Mouse (Mus musculus): ENCODE measurements around the gene 1810013L24Rik. TPM values are rescaled to one million over a fixed set of nuclear protein-coding genes. Genes with fewer than 3 reads are reported as not detected.
"Not testable (repeated sequence)": the region's sequence is repeated elsewhere in the genome, so short reads cannot be mapped to it uniquely, and the experiment has no call there.

The 1810013L24Rik gene
- polyA plus RNA-seq, 1 experiment from 2014 or later, result 27.4 TPM

DNA sequence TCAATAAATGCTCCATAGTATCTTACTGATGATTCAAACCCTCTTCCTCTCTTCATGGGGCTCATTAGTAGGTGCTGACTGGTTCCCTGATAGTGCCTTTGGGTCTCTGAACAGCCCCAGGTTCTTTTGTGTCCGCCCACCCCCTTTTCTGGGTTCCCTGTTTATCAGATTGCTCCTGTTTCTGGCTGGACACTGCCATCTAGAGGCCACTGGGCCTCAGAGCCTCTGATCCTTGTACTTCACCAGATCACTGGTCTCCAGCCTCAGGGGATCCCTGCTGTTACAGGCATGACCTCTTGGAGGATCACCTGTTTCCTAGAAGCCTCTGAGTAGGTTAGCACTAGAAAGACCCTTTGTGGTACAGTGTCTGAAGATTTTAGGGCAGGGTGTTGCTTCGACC lies 39.8 kb downstream of the 1810013L24Rik start:
- no peaks in the 10 kb centered on the region for H3K4me1 ChIP-seq

GRCm38 (mm10) chr16:8871376-8871775 lies 41.5 kb downstream of the 1810013L24Rik start:
- Histone ChIP-seq H3K4me2 (no peak overlapping the region), H3K36me3 (ENCODE audit: poor library complexity, severe bottlenecking) (no peaks in the 10 kb centered on the region), H3K27me3 (no peaks in the 10 kb centered on the region), H3K27ac (no peak overlapping the region), H3K9me3 (replicated peaks) (no peaks in the 10 kb centered on the region), H3K4me3 (no peak overlapping the region), H3K4me1 (no peaks in the 10 kb centered on the region), H3K9ac (no peak overlapping the region)
- whole genome bisulfite sequencing, result 93% methylated on average over 6 of the region's 6 CpGs
- no peak for ATAC-seq

More for the DNA sequence above, 39.8 kb downstream of the 1810013L24Rik start:
- no peaks in the 10 kb centered on the region for H3K27me3 ChIP-seq
- no peaks in the 10 kb centered on the region for H3K9me3 ChIP-seq (replicated peaks)
- H3K9ac ChIP-seq, result no peak overlapping the region
- H3K36me3 ChIP-seq (ENCODE audit: poor library complexity, severe bottlenecking), result peaks cover 3% of the 10 kb centered on the region; the same call in 1 of the 2 replicates
- no peak overlapping the region for H3K4me3 ChIP-seq
- no peak overlapping the region for H3K27ac ChIP-seq
- 31% methylated on average over 2 of the region's 2 CpGs for whole genome bisulfite sequencing
- no peak overlapping the region for H3K4me2 ChIP-seq
- ATAC-seq, result peak; percentile 63; the same call in 1 of the 2 replicates

GRCm38 (mm10) chr16:8872019-8872418 lies 42.1 kb downstream of the 1810013L24Rik start:
- H3K4me1 ChIP-seq, result no peaks in the 10 kb centered on the region
- H3K36me3 ChIP-seq (ENCODE audit: poor library complexity, severe bottlenecking), result no peaks in the 10 kb centered on the region
- no peak overlapping the region for H3K4me2 ChIP-seq
- 68% methylated on average over 5 of the region's 5 CpGs for WGBS
- no peak; the same call in 1 of the 2 replicates for ATAC-seq
- no peak overlapping the region for H3K9ac ChIP-seq
- no peaks in the 10 kb centered on the region for H3K27me3 ChIP-seq
- no peaks in the 10 kb centered on the region for H3K9me3 ChIP-seq (replicated peaks)
- H3K4me3 ChIP-seq, result no peak overlapping the region
- H3K27ac ChIP-seq, result no peak overlapping the region

DNA sequence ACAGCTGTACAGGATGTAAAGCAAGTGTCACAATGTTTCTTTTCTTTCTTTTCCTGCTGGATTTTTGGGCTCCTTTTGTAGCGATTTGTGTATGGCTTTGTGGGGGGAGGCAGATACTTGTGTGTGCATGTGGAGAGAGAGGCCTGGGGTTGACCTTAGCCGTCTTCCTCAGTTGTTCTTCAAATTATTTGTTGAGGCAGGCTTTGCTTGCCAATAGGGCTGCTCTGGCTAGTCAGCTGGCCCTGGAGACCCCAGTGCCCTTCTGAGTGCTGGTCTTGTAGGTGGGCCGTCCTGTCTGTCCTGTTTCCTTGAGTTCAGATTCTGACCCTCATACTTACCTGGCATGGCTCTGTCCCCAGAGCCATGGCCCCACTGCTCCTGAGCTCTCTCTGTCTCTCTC lies 42.6 kb downstream of the 1810013L24Rik start:
- ATAC-seq, result no peak
- H3K9me3 ChIP-seq (replicated peaks), result no peaks in the 10 kb centered on the region
- H3K4me3 ChIP-seq, result no peak overlapping the region
- no peak overlapping the region for H3K4me2 ChIP-seq
- no peaks in the 10 kb centered on the region for H3K36me3 ChIP-seq (ENCODE audit: poor library complexity, severe bottlenecking)
- WGBS, result 62% methylated on average over 3 of the region's 3 CpGs
- H3K27ac ChIP-seq, result no peak overlapping the region
- no peak overlapping the region for H3K9ac ChIP-seq
- no peaks in the 10 kb centered on the region for H3K4me1 ChIP-seq
- no peaks in the 10 kb centered on the region for H3K27me3 ChIP-seq

DNA sequence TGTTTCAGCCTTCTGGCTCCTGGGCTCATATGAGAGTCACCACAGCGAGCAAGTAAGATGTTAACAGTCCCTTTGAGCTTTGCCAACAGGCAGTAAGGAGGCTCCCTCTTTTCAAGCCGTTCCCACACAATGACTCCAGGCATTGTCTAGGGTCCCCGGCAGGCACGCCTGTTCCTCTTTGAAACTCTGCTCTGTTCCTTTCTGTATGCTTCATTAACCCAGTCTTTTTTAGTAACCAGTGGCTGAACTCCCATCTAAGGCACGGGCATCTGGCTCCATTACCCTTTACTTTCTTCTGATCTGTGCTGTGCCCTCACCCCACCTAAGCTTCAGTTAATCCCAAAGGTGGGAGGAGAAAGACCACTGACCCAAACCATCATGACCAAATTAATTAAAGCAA lies 50.2 kb downstream of the 1810013L24Rik start:
- Histone ChIP-seq H3K4me3 (no peak overlapping the region), H3K4me2 (no peak overlapping the region), H3K4me1 (peaks cover 9% of the 10 kb centered on the region), H3K27ac (no peak overlapping the region), H3K9me3 (replicated peaks) (no peaks in the 10 kb centered on the region), H3K27me3 (no peaks in the 10 kb centered on the region), H3K36me3 (ENCODE audit: poor library complexity, severe bottlenecking) (no peaks in the 10 kb centered on the region), H3K9ac (no peak overlapping the region)
- 4% methylated on average over 5 of the region's 5 CpGs for WGBS
- ATAC-seq, result no peak

GRCm38 (mm10) chr16:8883674-8884241 lies 53.9 kb downstream of the 1810013L24Rik start:
- Histone ChIP-seq H3K27ac (no peak overlapping the region), H3K36me3 (ENCODE audit: poor library complexity, severe bottlenecking) (no peaks in the 10 kb centered on the region), H3K27me3 (no peaks in the 10 kb centered on the region), H3K4me1 (peaks cover 9% of the 10 kb centered on the region), H3K4me3 (no peak overlapping the region), H3K4me2 (no peak overlapping the region), H3K9me3 (replicated peaks) (no peaks in the 10 kb centered on the region), H3K9ac (no peak overlapping the region)
- ATAC-seq, result 0 out of 2 replicates have a peak, but pooled peaks have one; percentile 22
- 40% methylated on average over 11 of the region's 11 CpGs for WGBS

DNA sequence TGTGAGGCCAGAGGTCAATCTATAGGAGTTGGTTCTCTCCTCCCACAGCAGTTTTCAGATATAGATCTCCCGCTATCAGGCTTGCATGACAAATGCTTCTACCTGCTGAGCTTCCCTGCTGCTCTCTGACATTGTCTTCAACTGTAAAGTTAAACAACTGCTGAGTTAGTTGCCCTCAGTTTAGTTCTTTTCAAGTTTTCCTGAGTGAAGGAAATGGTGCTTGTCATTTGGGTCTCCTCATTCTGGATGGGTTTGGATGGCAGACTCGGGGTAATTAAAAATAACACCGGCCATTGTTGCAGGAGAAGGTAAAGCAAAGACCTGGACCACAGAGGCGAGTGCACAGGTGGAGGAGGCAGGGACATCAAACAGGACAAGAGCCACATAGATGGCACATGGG lies 64.3 kb downstream of the 1810013L24Rik start:
- H3K36me3 ChIP-seq (ENCODE audit: poor library complexity, severe bottlenecking); H3K9ac ChIP-seq; H3K4me3 ChIP-seq; H3K27ac ChIP-seq; H3K4me2 ChIP-seq; ATAC-seq; H3K9me3 ChIP-seq (replicated peaks); H3K27me3 ChIP-seq; H3K4me1 ChIP-seq: not testable (repeated sequence)
- 47% methylated on average over 4 of the region's 4 CpGs for WGBS

GRCm38 (mm10) chr16:8895301-8895700 lies 65.4 kb downstream of the 1810013L24Rik start:
- Histone ChIP-seq H3K4me3 (no peak overlapping the region), H3K36me3 (ENCODE audit: poor library complexity, severe bottlenecking) (no peaks in the 10 kb centered on the region), H3K4me1 (no peaks in the 10 kb centered on the region), H3K27me3 (no peaks in the 10 kb centered on the region), H3K9me3 (replicated peaks) (no peaks in the 10 kb centered on the region), H3K9ac (no peak overlapping the region), H3K4me2 (no peak overlapping the region), H3K27ac (no peak overlapping the region)
- 95% methylated on average over 4 of the region's 4 CpGs for WGBS
- ATAC-seq, result no peak

DNA sequence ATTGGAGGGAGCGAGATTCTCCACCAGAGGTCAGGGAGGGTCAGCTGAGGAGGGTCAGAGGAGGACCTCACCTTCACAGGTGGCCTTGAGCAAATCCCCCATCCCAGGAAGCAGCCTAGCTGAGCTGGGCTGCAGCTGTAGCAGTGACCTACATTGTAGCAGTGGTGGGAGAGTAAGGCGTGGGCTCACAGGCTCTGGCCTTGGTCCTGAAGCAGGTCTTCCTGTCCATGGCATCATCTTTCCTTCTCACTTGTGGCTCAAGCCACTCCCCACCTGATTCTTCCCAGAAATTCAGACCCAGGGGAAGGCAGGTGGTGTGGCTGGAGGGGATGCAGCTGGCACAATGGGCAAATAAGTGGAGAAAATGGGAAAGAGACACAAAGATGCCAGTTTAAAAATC lies 76.2 kb downstream of the 1810013L24Rik start:
- not testable (repeated sequence) for H3K4me1 ChIP-seq; H3K9me3 ChIP-seq (replicated peaks); ATAC-seq; H3K36me3 ChIP-seq (ENCODE audit: poor library complexity, severe bottlenecking); H3K9ac ChIP-seq; H3K4me2 ChIP-seq; H3K27me3 ChIP-seq; H3K27ac ChIP-seq; H3K4me3 ChIP-seq
- WGBS, result 25% methylated on average over 2 of the region's 2 CpGs

Other genes starting within 250 kb of the 1810013L24Rik start
- gene Pmm2, start 192.4 kb upstream of the 1810013L24Rik start, polyA plus RNA-seq (2015; fragmentation: Nextera tagmentation; extraction: Ambion mirVana), result 50.8 and 55.3 TPM in 2 replicates
- gene Tmem186, start 192.4 kb upstream of the 1810013L24Rik start, polyA plus RNA-seq (2015; fragmentation: Nextera tagmentation; extraction: Ambion mirVana), result 22.9 and 26.9 TPM in 2 replicates
- 190 and 211 TPM in 2 replicates for gene Carhsp1, start 157.9 kb upstream of the 1810013L24Rik start, polyA plus RNA-seq (2015; fragmentation: Nextera tagmentation; extraction: Ambion mirVana)
- not detected in 2 replicates for gene Gm5767, start 149.3 kb upstream of the 1810013L24Rik start, polyA plus RNA-seq (2015; fragmentation: Nextera tagmentation; extraction: Ambion mirVana)
- gene Usp7, start 37.8 kb upstream of the 1810013L24Rik start, polyA plus RNA-seq (2015; fragmentation: Nextera tagmentation; extraction: Ambion mirVana), result 29.6 and 42.3 TPM in 2 replicates

Data from forebrain, embryonic 13.5 days (tissue).